ENCODE assay signal across 9 mouse cellular contexts in genomic region chr8:93821327-93821726, GRCm38 (mm10). TPM values are rescaled to one million over a fixed set of nuclear protein-coding genes. Genes with fewer than 3 reads are reported as not detected.
"Had no signal": no experiment of that assay in that cellular context is flagged by ENCODE, and none has a peak within 500 bp of the region (broad histone marks: within the 10 kb centered on the region; RNA-seq: fewer than 3 reads in every experiment).

No protein-coding gene starts in this region.

- DNase-seq: kidney, adult 2 months; kidney, postnatal 25 days; left cerebral cortex, postnatal 4 days; lung, embryonic 14.5 days; lung, postnatal 10 days; lung, postnatal 4 days; retina, postnatal 1 day; thymus, postnatal 4 days had no signal

RNA-seq across cellular contexts. Expression of gene Gnao1, which starts 11.6 kb away (rescaled TPM):
- total RNA-seq: megakaryocyte, adult 5-6 weeks had no signal
